Comparison of ENCODE assay signal across 16 mouse cellular contexts in the genomic region with DNA sequence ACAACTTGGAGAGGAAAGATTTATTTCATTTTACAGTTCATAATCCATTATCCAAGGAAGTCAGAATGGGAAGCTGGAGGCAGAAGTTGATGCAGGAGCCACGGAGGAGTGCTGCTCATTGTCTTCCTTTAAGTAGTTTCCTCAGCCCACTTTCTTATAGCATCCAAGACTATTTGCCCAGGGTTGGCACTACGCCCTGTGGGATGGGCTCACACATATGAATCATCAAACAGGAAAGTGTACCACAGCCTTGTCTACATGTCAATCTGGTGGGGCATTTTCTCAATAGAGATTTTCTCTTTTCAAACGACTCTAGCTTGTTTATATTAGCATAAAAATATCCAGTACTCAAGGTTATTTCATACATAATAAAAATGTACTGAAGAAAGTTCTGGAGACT.
"Had no signal": no experiment of that assay in that cellular context is flagged by ENCODE, and none has a peak within 500 bp of the region (broad histone marks: within the 10 kb centered on the region; RNA-seq: fewer than 3 reads in every experiment).

No protein-coding gene starts in this region.

- H3K27ac ChIP-seq: kidney, postnatal 0 days; layer of hippocampus, adult 2 months; limb, embryonic 13.5 days; liver, embryonic 14.5 days; midbrain, embryonic 15.5 days; neural tube, embryonic 12.5 days had no signal

- H3K9me3 ChIP-seq: limb, embryonic 13.5 days; megakaryocyte, embryonic 14.5 days; midbrain, embryonic 15.5 days; neural tube, embryonic 12.5 days had no signal

- H3K4me1 ChIP-seq: limb, embryonic 13.5 days; midbrain, embryonic 15.5 days had no signal

- H3K4me3 ChIP-seq: layer of hippocampus, adult 2 months; limb, embryonic 13.5 days; megakaryocyte, embryonic 14.5 days; midbrain, embryonic 15.5 days; neural tube, embryonic 12.5 days had no signal

- H3K9ac ChIP-seq: limb, embryonic 13.5 days; liver, embryonic 14.5 days; midbrain, embryonic 15.5 days; neural tube, embryonic 12.5 days had no signal

- H3K27me3 ChIP-seq: limb, embryonic 13.5 days; megakaryocyte, embryonic 14.5 days; midbrain, embryonic 15.5 days; neural tube, embryonic 12.5 days had no signal

- ATAC-seq: intestine, postnatal 0 days; midbrain, embryonic 15.5 days had no signal

- H3K36me3 ChIP-seq: limb, embryonic 13.5 days; midbrain, embryonic 15.5 days; neural tube, embryonic 12.5 days had no signal

- H3K4me2 ChIP-seq: limb, embryonic 13.5 days; midbrain, embryonic 11.5 days; midbrain, embryonic 15.5 days; neural tube, embryonic 12.5 days had no signal

- DNase-seq: kidney, adult 9 months; kidney, postnatal 4 days; left cerebral cortex, postnatal 4 days; lung, adult 18-20 months; lung, postnatal 36 days; thymus, adult 18-20 months; thymus, postnatal 14 days had no signal
